Mouse (Mus musculus) stomach, postnatal 0 days (tissue): Measurements from ENCODE around the gene Bdkrb1. TPM values are rescaled to one million over a fixed set of nuclear protein-coding genes. Genes with fewer than 3 reads are reported as not detected.

ENCODE experiments used
- ATAC-seq: fragments of 200-750 bp; cut with Nextera tagmentation; 2 replicates; pipeline ENCODE4 v1.8.0; 2017; ENCODE audit not compliant: low FRiP score, low TSS enrichment
- DNase-seq: peaks from one replicate; pipeline ENCODE4 v3.0.0-alpha.2; 2016; ENCODE audit warnings: low spot score
- H3K27ac ChIP-seq: fragments of 300-500 bp; sonication (generic); replicated peaks from 2 replicates; pipeline ENCODE4 v1.5.1; 2014; ENCODE audit warnings: mild to moderate bottlenecking, control low read depth
- H3K27me3 ChIP-seq: fragments of 300-500 bp; sonication (generic); 2 replicates; pipeline ENCODE4 v1.6.1; 2014; ENCODE audit warnings: low read length; ENCODE audit not compliant: control insufficient read depth, insufficient read depth
- H3K36me3 ChIP-seq: fragments of 300-500 bp; sonication (generic); 2 replicates; pipeline ENCODE4 v1.6.1; 2014; ENCODE audit warnings: low read length, mixed read lengths; ENCODE audit not compliant: control insufficient read depth, insufficient read depth
- H3K4me1 ChIP-seq: fragments of 300-500 bp; sonication (generic); replicated peaks from 2 replicates; pipeline ENCODE4 v1.6.1; 2014; ENCODE audit warnings: antibody characterized with exemption; ENCODE audit not compliant: control insufficient read depth, insufficient read depth
- H3K4me2 ChIP-seq: fragments of 300-500 bp; sonication (generic); replicated peaks from 2 replicates; pipeline ENCODE4 v1.6.1; 2014; ENCODE audit warnings: low read depth, mild to moderate bottlenecking, control low read depth, moderate library complexity
- H3K4me3 ChIP-seq: fragments of 300-500 bp; sonication (generic); 2 replicates; pipeline ENCODE4 v1.5.1; 2014; ENCODE audit warnings: low read depth, low read length, control low read depth
- H3K9ac ChIP-seq: fragments of 300-500 bp; sonication (generic); 2 replicates; pipeline ENCODE4 v1.6.1; 2014; ENCODE audit warnings: mild to moderate bottlenecking, low read length, control low read depth, mixed read lengths
- H3K9me3 ChIP-seq: fragments of 300-500 bp; sonication (generic); 2 replicates; pipeline ENCODE4 v1.6.1; 2016; ENCODE audit warnings: low read length; ENCODE audit not compliant: control insufficient read depth
- CTCF ChIP-seq: IDR thresholded peaks from 2 replicates; pipeline ENCODE4 v1.5.1; 2016; ENCODE audit warnings: antibody characterized with exemption, low read depth, mild to moderate bottlenecking, moderate library complexity
- EP300 ChIP-seq: optimal IDR thresholded peaks from 2 replicates; pipeline ENCODE3; 2016; ENCODE audit warnings: antibody characterized with exemption
- WGBS: fragments of 180-500 bp; shearing (Covaris S2); extraction: QIAGEN DNeasy Blood & Tissue Kit; methylation state at CpG from one replicate; pipeline ENCODE4 v1.1.7; 2014; 5-methylcytosine and 5-hydroxymethylcytosine counted together
- polyA plus RNA-seq: library from polyadenylated mRNA; unstranded; fragments of >200 nt; fragmentation: Nextera tagmentation; extraction: Ambion mirVana; gene quantifications from 2 replicates; pipeline ENCODE4 v1.2.1, GENCODE M21; 2015

Bdkrb1 gene
- polyA plus RNA-seq, 1 experiment from 2014 or later: 1.8 TPM

GRCm38 (mm10) chr12:105562056-105562820 is 40.6 kb upstream of the Bdkrb1 start:
- peak overlapping the region; percentile 49 for H3K4me2 ChIP-seq
- H3K27ac ChIP-seq: peak overlapping the region; percentile 61; the same call in 1 of the 2 replicates
- H3K9ac ChIP-seq: no peak overlapping the region; the same call in 1 of the 2 replicates

DNA sequence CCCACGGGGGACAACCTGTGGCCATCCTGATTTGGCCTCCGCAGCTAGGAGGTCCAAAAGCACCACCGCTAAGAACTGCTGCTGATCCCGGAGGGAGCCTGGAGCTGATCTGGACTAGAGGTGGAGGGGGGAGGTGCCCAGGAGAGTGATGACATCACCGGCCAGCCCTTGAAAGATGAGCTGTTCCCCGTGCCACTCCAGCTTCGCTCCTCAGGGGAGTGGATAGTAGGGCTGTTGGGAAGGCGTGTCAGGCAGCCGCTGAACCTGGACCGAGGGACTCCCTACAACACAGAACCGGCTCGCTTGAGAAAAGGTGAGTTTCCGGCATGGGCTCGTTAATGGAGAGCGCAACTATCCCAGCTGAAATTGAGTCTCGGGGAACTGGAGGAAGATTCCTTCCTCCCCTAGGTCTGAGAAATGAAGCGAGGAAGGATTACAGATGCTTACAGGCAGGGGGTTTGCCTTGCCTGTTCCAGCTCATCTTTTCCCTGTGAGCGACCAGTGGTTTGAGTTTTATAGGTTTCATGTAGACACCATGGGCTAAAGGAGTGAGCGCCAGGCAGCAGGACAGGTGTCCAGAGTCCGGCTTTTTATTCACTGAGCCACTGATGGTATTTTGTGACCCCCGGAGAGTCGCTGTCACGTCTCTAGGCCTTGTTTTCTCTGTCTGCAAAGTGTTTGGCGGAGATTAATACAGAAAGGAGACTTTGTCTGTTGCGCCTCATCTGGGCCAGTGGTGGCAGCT is 39.8 kb upstream of the Bdkrb1 start, which contains the start of gene Bdkrb2:
Bdkrb2 (plus strand) TSS at position 291 of the 745 bp plus-strand sequence.
- no peaks in the 10 kb centered on the region for H3K36me3 ChIP-seq
- peaks cover 3% of the 10 kb centered on the region; the same call in 1 of the 2 replicates for H3K4me1 ChIP-seq
- peak within 1 kb of the TSS; percentile 49 for H3K4me2 ChIP-seq
- H3K27ac ChIP-seq: peak within 1 kb of the TSS; percentile 61
- 9% methylated on average over 25 of the region's 25 CpGs for whole genome bisulfite sequencing
- peak within 1 kb of the TSS; percentile 38 for H3K4me3 ChIP-seq
- no peaks in the 10 kb centered on the region for H3K27me3 ChIP-seq
- TF ChIP-seq EP300 (no peak), CTCF (no peak)
- peak within 1 kb of the TSS; percentile 50 for H3K9ac ChIP-seq
- DNase-seq: peak; percentile 51
- H3K9me3 ChIP-seq: no peaks in the 10 kb centered on the region; the same call in 1 of the 2 replicates
- peak; percentile 75 for ATAC-seq

More at GRCm38 (mm10) chr12:105562056-105562820, 40.6 kb upstream of the Bdkrb1 start:
- DNase-seq (no peak), ATAC-seq (no peak)
- 37% methylated on average over 8 of the region's 8 CpGs for WGBS
- Histone ChIP-seq H3K4me1 (peaks cover 3% of the 10 kb centered on the region; the same call in 1 of the 2 replicates), H3K27me3 (no peaks in the 10 kb centered on the region), H3K9me3 (no peaks in the 10 kb centered on the region; the same call in 1 of the 2 replicates), H3K36me3 (no peaks in the 10 kb centered on the region), H3K4me3 (peak overlapping the region; percentile 38)
- TF ChIP-seq CTCF (no peak), EP300 (no peak)

GRCm38 (mm10) chr12:105563726-105564275 is 39.1 kb upstream of the Bdkrb1 start:
- no peaks in the 10 kb centered on the region for H3K36me3 ChIP-seq
- H3K4me3 ChIP-seq: peak overlapping the region; percentile 38
- 15% methylated on average over 25 of the region's 25 CpGs for WGBS
- no peaks in the 10 kb centered on the region; the same call in 1 of the 2 replicates for H3K9me3 ChIP-seq
- no peak; the same call in 1 of the 2 replicates for TF ChIP-seq CTCF
- TF ChIP-seq EP300: no peak
- DNase-seq (no peak), ATAC-seq (no peak)
- peak overlapping the region; percentile 49 for H3K4me2 ChIP-seq
- peak overlapping the region; percentile 50 for H3K9ac ChIP-seq
- peak overlapping the region; percentile 61 for H3K27ac ChIP-seq
- no peaks in the 10 kb centered on the region for H3K27me3 ChIP-seq
- H3K4me1 ChIP-seq: peaks cover 3% of the 10 kb centered on the region; the same call in 1 of the 2 replicates

DNA sequence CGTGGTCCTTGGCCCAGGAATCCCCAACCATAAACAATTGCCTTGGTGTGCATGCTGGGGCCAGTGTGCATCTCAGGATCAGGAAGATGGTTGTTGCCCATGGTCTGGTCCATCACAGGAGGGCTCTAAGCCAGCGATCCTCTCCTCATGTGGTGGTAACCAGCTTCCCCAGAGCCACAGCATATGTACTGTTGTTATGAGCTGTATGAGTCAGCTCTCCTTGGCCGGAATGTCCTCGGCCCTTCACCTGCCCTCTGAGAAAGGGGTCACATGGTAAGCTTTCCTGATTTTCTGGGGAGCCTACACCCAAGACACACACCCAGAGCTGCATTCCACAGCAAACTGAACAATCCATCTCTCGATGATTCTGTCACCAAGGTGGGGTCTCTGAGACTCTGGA is 37.7 kb upstream of the Bdkrb1 start:
- no peak for DNase-seq
- peaks cover 3% of the 10 kb centered on the region; the same call in 1 of the 2 replicates for H3K4me1 ChIP-seq
- TF ChIP-seq CTCF (no peak), EP300 (no peak)
- H3K27ac ChIP-seq: no peak overlapping the region
- peak overlapping the region; percentile 49; the same call in 1 of the 2 replicates for H3K4me2 ChIP-seq
- no peaks in the 10 kb centered on the region for H3K27me3 ChIP-seq
- WGBS: 53% methylated on average over 5 of the region's 5 CpGs
- no peak overlapping the region for H3K9ac ChIP-seq
- no peak for ATAC-seq
- no peaks in the 10 kb centered on the region for H3K36me3 ChIP-seq
- 0 out of 2 replicates have a peak overlapping the region, but pooled peaks have one; percentile 1 for H3K4me3 ChIP-seq
- no peaks in the 10 kb centered on the region; the same call in 1 of the 2 replicates for H3K9me3 ChIP-seq

DNA sequence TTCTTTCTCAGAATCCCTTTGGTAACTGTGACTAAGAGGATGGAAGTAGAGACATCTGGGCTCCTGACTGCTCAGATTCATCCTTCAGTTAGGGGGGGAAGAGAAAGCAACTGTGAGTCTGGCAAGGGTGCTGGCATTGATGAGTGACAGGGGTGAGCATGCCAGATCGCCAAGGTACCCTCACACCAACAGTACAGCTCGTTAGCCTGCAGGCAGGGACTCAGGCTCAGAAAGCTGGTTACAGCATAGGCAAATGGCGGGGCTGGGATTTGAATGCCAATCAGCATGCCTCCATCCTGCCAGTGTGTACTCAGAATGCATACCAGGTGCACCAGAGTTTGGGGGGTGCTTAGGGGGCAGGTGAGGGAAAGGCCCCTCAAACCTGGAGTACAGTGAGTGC is 31.0 kb upstream of the Bdkrb1 start:
- Histone ChIP-seq H3K9me3 (no peaks in the 10 kb centered on the region; the same call in 1 of the 2 replicates), H3K27ac (no peak overlapping the region), H3K9ac (no peak overlapping the region), H3K4me3 (no peak overlapping the region), H3K27me3 (no peaks in the 10 kb centered on the region), H3K4me1 (no peaks in the 10 kb centered on the region; the same call in 1 of the 2 replicates), H3K36me3 (no peaks in the 10 kb centered on the region), H3K4me2 (no peak overlapping the region)
- ATAC-seq: no peak
- no peak for DNase-seq
- 79% methylated on average over 3 of the region's 3 CpGs for WGBS
- TF ChIP-seq CTCF (no peak), EP300 (no peak)
